Mouse (Mus musculus) liver, embryonic 14.5 days (tissue): ENCODE results near the gene Rasgrp2.

ENCODE experiments used
- CTCF ChIP-seq: IDR thresholded peaks from 2 replicates; pipeline ENCODE4 v1.5.1; 2016; ENCODE audit warnings: antibody characterized with exemption, low read depth, control low read depth
- EP300 ChIP-seq: IDR thresholded peaks from 2 replicates; pipeline ENCODE4 v1.6.1; 2016; ENCODE audit warnings: antibody characterized with exemption, low read depth

GRCm38 (mm10) chr19:6374571-6374970 lies 24.6 kb upstream of the Rasgrp2 start:
- TF ChIP-seq CTCF (no peak), EP300 (no peak)
